In the genomic region with DNA sequence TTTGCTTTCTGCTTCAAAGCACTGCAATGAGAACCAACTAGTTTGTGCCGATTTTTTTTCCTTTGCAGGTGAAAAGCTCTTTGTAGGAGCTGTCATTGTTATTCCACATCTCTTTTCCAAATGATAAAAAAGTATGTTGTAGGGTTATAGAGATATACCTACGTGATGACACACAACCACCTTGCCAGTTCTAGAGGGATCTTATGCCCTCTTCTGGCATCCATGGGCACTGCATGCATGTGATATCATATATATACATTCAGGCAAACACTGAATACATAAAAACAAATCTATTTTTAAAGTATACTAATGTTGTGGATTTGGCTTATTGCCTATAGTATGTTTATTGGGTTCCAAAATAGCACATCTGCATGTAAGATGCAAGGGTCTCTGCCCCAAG, we compare ENCODE assay signal across 9 mouse cellular contexts.
DNase-seq lines count a peak whose midpoint lies in the region; ATAC-seq lines count a peak whose summit lies in the region.
"Had no signal": no experiment of that assay in that cellular context is flagged by ENCODE, and none has a peak within 500 bp of the region (broad histone marks: within the 10 kb centered on the region; RNA-seq: fewer than 3 reads in every experiment).

No protein-coding gene starts in this region.

- 73% methylated on average over 2 of the region's 2 CpGs for WGBS in heart, embryonic 12.5 days
- 71% methylated on average over 2 of the region's 2 CpGs for WGBS in embryonic facial prominence, embryonic 10.5 days

- H3K36me3 ChIP-seq in heart, embryonic 12.5 days = no peaks in the 10 kb centered on the region
- H3K36me3 ChIP-seq in embryonic facial prominence, embryonic 10.5 days (replicated peaks) = no peaks in the 10 kb centered on the region

- peaks cover 16% of the 10 kb centered on the region for H3K4me1 ChIP-seq in heart, embryonic 12.5 days (replicated peaks)
- H3K4me1 ChIP-seq in embryonic facial prominence, embryonic 10.5 days = peaks cover 11% of the 10 kb centered on the region

- H3K9ac ChIP-seq in heart, embryonic 12.5 days = no peak overlapping the region

- intact Hi-C loops in heart, postnatal 14 days (cut with DNase I) = loop anchor here (2.0 kb wide), 1 partner anchor 190 kb away; no protein-coding TSS in a partner anchor

- peak; percentile 15 to 24 for DNase-seq in heart, postnatal 14 days
- DNase-seq in right cerebral cortex, postnatal 14 days = peak; percentile 35
- no peak for DNase-seq in right cerebral cortex, adult 18-20 months
- DNase-seq in embryonic facial prominence, embryonic 10.5 days (ENCODE audit: low spot score) = peak; percentile 9
- peak; percentile 22 for DNase-seq in thymus, postnatal 0 days (ENCODE audit: low spot score)
- DNase-seq in adipocyte (ENCODE audit: low spot score) (no peak), MN1 (ENCODE audit: low spot score) (no peak)

- no peaks in the 10 kb centered on the region for H3K9me3 ChIP-seq in heart, embryonic 12.5 days (replicated peaks)
- no peaks in the 10 kb centered on the region for H3K9me3 ChIP-seq in embryonic facial prominence, embryonic 10.5 days
- H3K9me3 ChIP-seq: megakaryocyte, embryonic 14.5 days had no signal

- H3K27me3 ChIP-seq in heart, embryonic 12.5 days (replicated peaks) = no peaks in the 10 kb centered on the region
- no peaks in the 10 kb centered on the region for H3K27me3 ChIP-seq in embryonic facial prominence, embryonic 10.5 days (replicated peaks; ENCODE audit: low read depth, poor library complexity, severe bottlenecking)

- no peak overlapping the region for H3K4me3 ChIP-seq in heart, embryonic 12.5 days
- H3K4me3 ChIP-seq in embryonic facial prominence, embryonic 10.5 days = no peak overlapping the region
- H3K4me3 ChIP-seq: megakaryocyte, embryonic 14.5 days had no signal

- H3K4me2 ChIP-seq in heart, embryonic 12.5 days = no peak overlapping the region

- no peak overlapping the region for H3K27ac ChIP-seq in heart, embryonic 12.5 days (ENCODE audit: poor library complexity, severe bottlenecking)
- H3K27ac ChIP-seq in embryonic facial prominence, embryonic 10.5 days (replicated peaks) = no peak overlapping the region

- ATAC-seq in heart, embryonic 12.5 days (ENCODE audit: insufficient number of reproducible peaks, low FRiP score) = no peak

Comparison
In these comparisons a context has a peak if more than half of its experiments do, and no peak if none do; other contexts are left out.
1. DNase-seq: peak in heart, postnatal 14 days (2 of 2), right cerebral cortex, postnatal 14 days (single experiment), embryonic facial prominence, embryonic 10.5 days (single experiment) and thymus, postnatal 0 days (single experiment); none in right cerebral cortex, adult 18-20 months (single experiment), adipocyte (single experiment) and MN1 (single experiment).